Mouse (Mus musculus) heart, embryonic 12.5 days (tissue): Measurements from ENCODE around the gene Hivep2. TPM values are rescaled to one million over a fixed set of nuclear protein-coding genes. Genes with fewer than 3 reads are reported as not detected.

Experiments used
- ATAC-seq: fragments of 200-750 bp; cut with Nextera tagmentation; 2 replicates; pipeline ENCODE4 v1.8.0; 2017; ENCODE audit warnings: moderate TSS enrichment, moderate library complexity; ENCODE audit not compliant: insufficient number of reproducible peaks, low FRiP score
- H3K27ac ChIP-seq: fragments of 300-500 bp; sonication (generic); 2 replicates; pipeline ENCODE4 v1.5.1; 2016; ENCODE audit warnings: mild to moderate bottlenecking, moderate library complexity; ENCODE audit not compliant: poor library complexity, severe bottlenecking
- H3K27me3 ChIP-seq: fragments of 300-500 bp; sonication (generic); replicated peaks from 2 replicates; pipeline ENCODE4 v1.6.1; 2016; ENCODE audit warnings: mild to moderate bottlenecking, moderate library complexity
- H3K36me3 ChIP-seq: fragments of 300-500 bp; sonication (generic); 2 replicates; pipeline ENCODE4 v1.6.1; 2016; ENCODE audit warnings: mild to moderate bottlenecking, moderate library complexity
- H3K4me1 ChIP-seq: fragments of 300-500 bp; sonication (generic); replicated peaks from 2 replicates; pipeline ENCODE4 v1.6.1; 2016; ENCODE audit warnings: mild to moderate bottlenecking
- H3K4me2 ChIP-seq: fragments of 300-500 bp; sonication (generic); 2 replicates; pipeline ENCODE4 v1.6.1; 2016; ENCODE audit warnings: mild to moderate bottlenecking, moderate library complexity
- H3K4me3 ChIP-seq: fragments of 300-500 bp; sonication (generic); 2 replicates; pipeline ENCODE4 v1.5.1; 2016; ENCODE audit warnings: mild to moderate bottlenecking
- H3K9ac ChIP-seq: fragments of 300-500 bp; sonication (generic); 2 replicates; pipeline ENCODE4 v1.6.1; 2016; ENCODE audit warnings: mild to moderate bottlenecking, moderate library complexity
- H3K9me3 ChIP-seq: fragments of 300-500 bp; sonication (generic); replicated peaks from 2 replicates; pipeline ENCODE4 v1.6.1; 2016; ENCODE audit warnings: mild to moderate bottlenecking, moderate library complexity
- WGBS: fragments of 180-500 bp; shearing (Covaris S2); methylation state at CpG from one replicate; pipeline ENCODE4 v1.1.7; 2016; 5-methylcytosine and 5-hydroxymethylcytosine counted together
- polyA plus RNA-seq: library from polyadenylated mRNA; unstranded; fragments of >200 nt; fragmentation: Nextera tagmentation; extraction: Ambion mirVana; gene quantifications from 2 replicates; pipeline ENCODE4 v1.2.1, GENCODE M21; 2016

Gene Hivep2
- polyA plus RNA-seq, 1 experiment from 2014 or later: 5.3 TPM

GRCm38 (mm10) chr10:13993411-13993810 lies 27.5 kb downstream of the Hivep2 start:
- peaks cover 13% of the 10 kb centered on the region for H3K4me1 ChIP-seq
- H3K36me3 ChIP-seq: no peaks in the 10 kb centered on the region
- WGBS: 78% methylated on average over 6 of the region's 6 CpGs
- H3K4me2 ChIP-seq: no peak overlapping the region
- H3K27me3 ChIP-seq: no peaks in the 10 kb centered on the region
- no peak overlapping the region for H3K9ac ChIP-seq
- no peaks in the 10 kb centered on the region for H3K9me3 ChIP-seq
- H3K27ac ChIP-seq: no peak overlapping the region
- H3K4me3 ChIP-seq: no peak overlapping the region
- no peak for ATAC-seq

DNA sequence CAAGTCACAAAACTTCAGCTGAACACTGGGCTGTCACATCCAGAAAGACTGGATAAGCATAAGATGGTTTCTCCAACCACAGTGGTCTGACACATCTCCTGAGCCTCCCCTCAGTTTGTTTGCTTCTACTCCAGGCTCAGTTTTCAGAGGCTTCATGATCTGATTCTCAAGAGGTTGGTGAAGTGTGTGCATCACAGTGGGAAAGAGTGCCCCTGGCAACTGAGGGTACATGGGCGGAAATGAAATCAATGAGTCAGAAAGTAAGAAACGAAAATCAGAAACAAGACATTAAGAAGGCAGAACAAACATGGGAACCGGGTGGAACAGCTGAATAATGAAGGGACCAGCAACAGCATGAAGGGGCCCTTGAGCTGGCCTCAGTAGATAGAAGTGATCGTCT lies 31.5 kb downstream of the Hivep2 start:
- no peaks in the 10 kb centered on the region for H3K36me3 ChIP-seq
- no peak overlapping the region for H3K27ac ChIP-seq
- WGBS: 85% methylated on average over 4 of the region's 4 CpGs
- H3K27me3 ChIP-seq: no peaks in the 10 kb centered on the region
- H3K9ac ChIP-seq: no peak overlapping the region
- H3K4me2 ChIP-seq: no peak overlapping the region
- H3K4me1 ChIP-seq: no peaks in the 10 kb centered on the region
- no peak for ATAC-seq
- no peaks in the 10 kb centered on the region for H3K9me3 ChIP-seq
- H3K4me3 ChIP-seq: no peak overlapping the region

- H3K4me2 ChIP-seq: no peak overlapping the region
- H3K9me3 ChIP-seq: no peaks in the 10 kb centered on the region
- ATAC-seq: no peak
- H3K36me3 ChIP-seq: no peaks in the 10 kb centered on the region; the same call in 1 of the 2 replicates
- no peaks in the 10 kb centered on the region for H3K4me1 ChIP-seq
- H3K9ac ChIP-seq: no peak overlapping the region
- H3K27ac ChIP-seq: no peak overlapping the region
- H3K4me3 ChIP-seq: no peak overlapping the region
- no peaks in the 10 kb centered on the region for H3K27me3 ChIP-seq
- 75% methylated on average over 4 of the region's 4 CpGs for WGBS
Measured at GRCm38 (mm10) chr10:14004769-14005517, 39.1 kb downstream of the Hivep2 start.

DNA sequence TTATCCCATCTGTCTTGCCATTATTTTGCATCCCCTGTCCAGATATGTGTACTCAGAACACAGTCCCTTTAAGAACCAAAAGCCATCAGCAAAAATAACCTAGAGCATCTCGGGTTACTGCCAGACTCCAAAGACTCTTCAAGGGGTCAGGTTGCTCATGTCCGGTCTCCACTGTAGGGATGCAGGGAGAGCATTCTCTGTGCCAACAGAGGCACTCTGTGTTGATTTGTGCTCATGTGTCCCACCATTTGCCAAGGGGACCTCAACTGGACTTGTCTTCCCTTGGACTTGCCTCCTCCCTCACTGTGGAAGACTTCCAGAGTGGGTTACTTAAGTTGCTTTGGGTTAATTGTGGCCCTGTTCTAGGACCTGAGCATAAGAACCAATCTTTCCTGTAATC lies 43.8 kb downstream of the Hivep2 start:
- no peaks in the 10 kb centered on the region for H3K9me3 ChIP-seq
- H3K27me3 ChIP-seq: no peaks in the 10 kb centered on the region
- no peak overlapping the region for H3K4me2 ChIP-seq
- no peaks in the 10 kb centered on the region; the same call in 1 of the 2 replicates for H3K36me3 ChIP-seq
- no peak overlapping the region for H3K4me3 ChIP-seq
- H3K9ac ChIP-seq: no peak overlapping the region
- no peak overlapping the region for H3K27ac ChIP-seq
- WGBS: 65% methylated on average over 2 of the region's 2 CpGs
- ATAC-seq: no peak
- no peaks in the 10 kb centered on the region; the same call in 1 of the 2 replicates for H3K4me1 ChIP-seq

GRCm38 (mm10) chr10:14016287-14016970 lies 50.6 kb downstream of the Hivep2 start:
- 55% methylated on average over 13 of the region's 13 CpGs for WGBS
- no peak for ATAC-seq
- H3K27ac ChIP-seq: peak overlapping the region; percentile 96; the same call in 1 of the 2 replicates

DNA sequence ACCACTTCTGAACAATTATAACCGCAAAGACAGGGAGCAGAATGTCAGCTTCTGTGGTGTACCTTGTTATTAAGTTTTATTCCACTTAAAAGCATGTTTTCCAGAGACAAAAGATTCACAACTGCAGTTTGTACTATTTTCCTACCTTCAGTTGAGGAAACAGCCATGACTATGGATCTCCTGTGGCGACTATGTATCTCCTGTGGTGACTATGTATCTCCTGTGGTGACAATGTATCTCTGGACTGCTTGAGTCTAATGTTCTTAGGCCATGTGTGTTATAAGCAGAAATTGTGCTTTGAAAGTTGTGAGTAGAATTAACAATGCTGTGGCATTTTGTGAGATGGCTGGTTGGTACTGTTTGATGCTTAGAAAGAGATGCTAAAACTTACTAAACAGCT lies 51.5 kb downstream of the Hivep2 start:
- 60% methylated on average over 2 of the region's 2 CpGs for WGBS
- no peaks in the 10 kb centered on the region for H3K9me3 ChIP-seq
- H3K4me3 ChIP-seq: no peak overlapping the region; the same call in 1 of the 2 replicates
- peak overlapping the region; percentile 81 for H3K4me2 ChIP-seq
- no peak for ATAC-seq
- no peaks in the 10 kb centered on the region for H3K36me3 ChIP-seq
- H3K27ac ChIP-seq: peak overlapping the region; percentile 96
- no peak overlapping the region for H3K9ac ChIP-seq
- H3K4me1 ChIP-seq: peaks cover 35% of the 10 kb centered on the region
- no peaks in the 10 kb centered on the region for H3K27me3 ChIP-seq

More at GRCm38 (mm10) chr10:14016287-14016970, 50.6 kb downstream of the Hivep2 start:
- H3K9me3 ChIP-seq: no peaks in the 10 kb centered on the region
- H3K4me2 ChIP-seq: no peak overlapping the region
- H3K9ac ChIP-seq: no peak overlapping the region
- H3K27me3 ChIP-seq: no peaks in the 10 kb centered on the region
- H3K4me1 ChIP-seq: peaks cover 35% of the 10 kb centered on the region
- no peak overlapping the region for H3K4me3 ChIP-seq
- no peaks in the 10 kb centered on the region for H3K36me3 ChIP-seq

DNA sequence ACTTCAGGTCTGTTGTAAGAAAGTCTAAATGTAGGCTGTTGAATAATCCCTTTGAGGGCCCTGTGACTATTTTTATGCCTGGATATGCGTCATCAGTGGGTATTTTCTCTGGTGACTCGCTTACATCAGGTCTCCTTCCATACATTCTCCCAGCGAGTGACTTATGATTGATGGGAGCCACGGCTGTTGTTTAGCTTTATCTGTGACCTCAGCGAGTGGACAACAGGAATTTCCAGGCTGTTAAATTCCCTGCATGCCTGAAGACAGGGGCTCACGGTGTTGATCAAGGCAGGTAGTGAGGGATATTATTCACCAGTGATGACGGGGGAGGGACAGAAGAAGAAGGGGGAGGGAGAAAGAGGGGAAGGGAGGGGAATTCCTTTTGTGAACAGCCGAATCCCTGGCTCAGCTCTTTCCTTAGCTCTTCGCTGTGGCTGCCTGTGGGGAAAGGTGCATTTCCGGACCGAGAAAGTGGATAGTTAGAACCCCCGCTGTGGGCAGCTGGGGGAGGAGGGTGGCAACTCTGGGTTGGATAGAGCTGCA lies 52.0 kb downstream of the Hivep2 start:
- Histone ChIP-seq H3K4me3 (peak overlapping the region; percentile 51), H3K4me1 (peaks cover 35% of the 10 kb centered on the region), H3K27ac (peak overlapping the region; percentile 96), H3K9ac (peak overlapping the region; percentile 67), H3K9me3 (no peaks in the 10 kb centered on the region), H3K36me3 (no peaks in the 10 kb centered on the region), H3K4me2 (peak overlapping the region; percentile 81), H3K27me3 (no peaks in the 10 kb centered on the region)
- ATAC-seq: peak; percentile 80
- 0% methylated on average over 12 of the region's 12 CpGs for WGBS

DNA sequence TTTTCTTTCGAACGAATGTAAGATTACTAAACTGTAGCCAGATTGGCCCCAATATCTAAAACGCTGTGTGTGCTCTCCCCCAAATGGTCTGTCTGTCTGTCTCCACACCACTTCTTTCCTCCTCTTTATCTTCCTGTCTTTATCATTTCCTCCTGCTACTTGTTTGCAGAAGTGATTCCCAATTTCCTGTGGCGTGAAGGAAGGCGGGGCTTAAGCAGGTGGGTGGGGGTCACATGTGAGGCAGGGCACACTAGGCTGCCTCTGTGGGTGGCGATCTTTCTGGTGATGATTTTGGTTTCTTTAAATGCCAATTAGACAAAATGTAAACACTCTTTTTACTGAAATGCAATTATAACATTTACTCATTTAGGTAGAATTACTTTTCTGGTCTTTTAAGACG lies 52.8 kb downstream of the Hivep2 start:
- peak overlapping the region; percentile 51 for H3K4me3 ChIP-seq
- H3K36me3 ChIP-seq: no peaks in the 10 kb centered on the region
- H3K9ac ChIP-seq: no peak overlapping the region
- H3K9me3 ChIP-seq: no peaks in the 10 kb centered on the region
- peak overlapping the region; percentile 81 for H3K4me2 ChIP-seq
- no peaks in the 10 kb centered on the region for H3K27me3 ChIP-seq
- peak overlapping the region; percentile 96; the same call in 1 of the 2 replicates for H3K27ac ChIP-seq
- peaks cover 42% of the 10 kb centered on the region for H3K4me1 ChIP-seq
- ATAC-seq: no peak
- WGBS: 16% methylated on average over 7 of the region's 7 CpGs

DNA sequence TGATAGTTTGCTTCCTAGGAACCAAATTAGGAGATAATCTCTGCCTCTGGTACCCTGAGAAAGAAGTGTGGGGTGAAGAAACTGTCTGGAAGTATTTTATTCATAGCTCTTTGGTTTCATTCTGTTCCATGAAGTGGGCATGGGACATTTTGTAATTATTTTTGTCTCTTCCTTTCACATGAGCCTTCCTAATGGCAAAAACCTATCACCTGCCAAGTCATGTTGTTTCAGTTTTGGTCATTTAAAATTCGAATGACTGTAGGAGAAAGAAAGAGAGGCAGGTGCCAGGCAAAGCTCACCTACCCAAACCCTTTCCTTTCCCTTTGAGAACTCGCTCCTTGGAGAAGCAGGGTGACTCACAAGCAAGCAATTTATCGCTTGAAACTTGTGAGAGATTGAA lies 53.3 kb downstream of the Hivep2 start:
- Histone ChIP-seq H3K4me3 (no peak overlapping the region), H3K27me3 (no peaks in the 10 kb centered on the region), H3K27ac (no peak overlapping the region), H3K4me1 (peaks cover 46% of the 10 kb centered on the region), H3K36me3 (no peaks in the 10 kb centered on the region), H3K9ac (no peak overlapping the region), H3K4me2 (no peak overlapping the region), H3K9me3 (no peaks in the 10 kb centered on the region)
- ATAC-seq: no peak
- WGBS: 45% methylated on average over 3 of the region's 3 CpGs

DNA sequence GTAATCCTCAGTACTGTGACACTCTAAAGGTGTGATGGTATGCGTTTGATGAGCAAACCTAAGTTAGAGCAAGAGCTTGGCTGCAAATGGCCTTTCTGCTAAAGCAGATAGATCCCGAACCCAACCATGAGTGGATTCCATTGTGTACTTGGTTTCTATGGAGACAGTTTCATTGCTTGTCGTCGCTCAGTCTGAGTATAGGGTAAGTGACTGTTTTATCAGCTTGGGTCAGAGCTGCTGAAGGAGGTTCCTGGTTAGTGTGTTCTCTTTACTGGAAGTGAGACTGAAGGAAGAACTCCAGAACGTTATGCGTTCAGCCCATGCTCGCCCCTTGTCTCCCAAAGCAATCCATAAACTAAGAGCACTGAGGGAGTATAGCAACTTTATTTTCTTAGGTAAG lies 54.4 kb downstream of the Hivep2 start:
- WGBS: 15% methylated on average over 7 of the region's 7 CpGs
- Histone ChIP-seq H3K4me1 (peaks cover 51% of the 10 kb centered on the region), H3K27me3 (no peaks in the 10 kb centered on the region), H3K9ac (no peak overlapping the region), H3K27ac (no peak overlapping the region), H3K4me2 (peak overlapping the region; percentile 38), H3K4me3 (no peak overlapping the region), H3K9me3 (no peaks in the 10 kb centered on the region), H3K36me3 (no peaks in the 10 kb centered on the region)
- 0 out of 2 replicates have a peak, but pooled peaks have one; percentile 43 for ATAC-seq

DNA sequence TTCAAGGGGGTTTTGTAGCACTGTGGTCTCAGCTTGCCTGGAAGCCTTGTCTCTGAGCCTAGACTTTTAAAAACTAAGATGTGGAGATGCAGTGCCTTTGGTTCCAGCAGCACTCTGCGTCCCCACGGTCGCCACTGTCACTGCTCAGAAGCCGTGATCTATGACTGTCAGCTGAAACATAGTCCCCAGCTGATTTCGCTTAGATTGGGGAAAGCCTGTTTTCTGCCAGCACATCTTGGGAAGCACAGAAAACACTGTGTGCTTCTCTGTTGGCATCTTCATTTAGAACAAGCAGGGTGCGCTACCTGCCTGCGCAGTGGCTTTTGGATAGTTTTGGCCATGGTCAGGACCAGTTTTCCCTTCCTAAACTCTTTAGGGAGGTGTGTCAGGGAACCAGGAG lies 59.1 kb downstream of the Hivep2 start:
- WGBS: 78% methylated on average over 7 of the region's 7 CpGs
- H3K4me3 ChIP-seq: no peak overlapping the region
- no peak for ATAC-seq
- no peaks in the 10 kb centered on the region for H3K36me3 ChIP-seq
- no peak overlapping the region for H3K4me2 ChIP-seq
- no peak overlapping the region for H3K27ac ChIP-seq
- no peaks in the 10 kb centered on the region for H3K27me3 ChIP-seq
- no peaks in the 10 kb centered on the region for H3K9me3 ChIP-seq
- peaks cover 30% of the 10 kb centered on the region for H3K4me1 ChIP-seq
- H3K9ac ChIP-seq: no peak overlapping the region
